Comparison of ENCODE assay signal across 8 mouse cellular contexts in the genomic region with DNA sequence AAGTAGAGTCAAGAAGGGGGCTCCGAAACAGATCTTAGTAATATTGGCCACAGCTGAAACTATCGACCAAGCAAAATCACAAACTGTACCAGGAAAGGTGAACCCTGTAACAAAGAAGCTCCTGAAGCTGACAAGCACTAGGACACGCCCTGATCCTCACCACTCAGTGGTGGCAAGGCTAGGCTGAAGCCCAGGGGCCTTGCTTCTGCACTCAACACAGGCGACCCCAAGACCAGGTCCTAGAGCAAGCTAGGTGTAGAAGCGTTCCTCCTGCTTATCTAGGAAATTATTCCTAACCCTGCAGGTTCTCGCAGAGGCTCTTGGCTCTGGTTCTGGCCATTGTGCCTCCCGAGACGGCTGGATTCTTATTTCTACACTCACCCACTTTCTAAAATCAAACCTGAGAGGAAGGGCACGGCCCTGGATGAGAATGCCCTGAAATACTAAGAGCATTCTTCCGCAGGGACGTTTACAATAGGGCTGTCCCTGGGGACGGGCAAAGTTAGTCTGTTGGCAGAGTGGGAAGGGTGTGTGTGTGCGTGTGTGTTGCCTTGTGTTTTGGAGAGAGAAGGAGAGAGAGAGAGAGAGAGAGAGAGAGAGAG. TPM values are rescaled to one million over a fixed set of nuclear protein-coding genes. Genes with fewer than 3 reads are reported as not detected.
DNase-seq lines count a peak whose midpoint lies in the region; ATAC-seq lines count a peak whose summit lies in the region.

No protein-coding gene starts in this region.

- peak overlapping the region; percentile 90 for H3K4me2 ChIP-seq in forebrain, embryonic 12.5 days

- no peaks in the 10 kb centered on the region for H3K36me3 ChIP-seq in forebrain, embryonic 12.5 days (replicated peaks)

- peak overlapping the region; percentile 69; the same call in 1 of the 2 replicates for H3K9ac ChIP-seq in forebrain, embryonic 12.5 days

- H3K9me3 ChIP-seq in forebrain, embryonic 12.5 days: no peaks in the 10 kb centered on the region

- DNase-seq in thymus, postnatal 14 days: peak; percentile 28
- DNase-seq in thymus, postnatal 10 days (ENCODE audit: low spot score in 2 of 2): no peak
- DNase-seq in induced T-regulatory cell, adult 2 months (ENCODE audit: low read depth): peak; percentile 81
- DNase-seq in adrenal gland, postnatal 25 days: no peak
- no peak for DNase-seq in adrenal gland, postnatal 14 days

- H3K4me1 ChIP-seq in forebrain, embryonic 12.5 days: peaks cover 10% of the 10 kb centered on the region

- 17% methylated on average over 13 of the region's 13 CpGs for WGBS in forebrain, embryonic 12.5 days

- H3K27ac ChIP-seq in forebrain, embryonic 12.5 days: no peak overlapping the region

- peaks cover 10% of the 10 kb centered on the region for H3K27me3 ChIP-seq in forebrain, embryonic 12.5 days

- ATAC-seq in forebrain, embryonic 12.5 days (ENCODE audit: low FRiP score): peak; percentile 49
- peak; percentile 2 for ATAC-seq in megakaryocyte progenitor cell, adult 5-6 weeks (replicated peaks; ENCODE audit: poor library complexity)
- ATAC-seq in inflammation-experienced regulatory T-cells, adult 6 months: no peak

- peak overlapping the region; percentile 56 for H3K4me3 ChIP-seq in forebrain, embryonic 12.5 days (replicated peaks)

RNA-seq across cellular contexts. Expression of a gene that starts 0.4 kb away (rescaled TPM):
- polyA plus RNA-seq in forebrain, embryonic 12.5 days (2016; fragmentation: Nextera tagmentation; extraction: Ambion mirVana): 108 and 148 TPM in 2 replicates
- 146 and 155 TPM in 2 replicates for total RNA-seq in megakaryocyte progenitor cell, adult 5-6 weeks (2015)
- 217 and 260 TPM in 2 replicates for total RNA-seq in megakaryocyte progenitor cell, adult 5-6 weeks (2017)
- 138 and 144 TPM in 2 replicates for total RNA-seq in adrenal gland, postnatal 25 days (2021)
- polyA plus RNA-seq in inflammation-experienced regulatory T-cells, adult 6 months (2017; shearing (Covaris generic)): 1,000 to 10,000 TPM in 1 of 3 experiments, 100 to 1,000 TPM in 2; 678 to 1,984 (median 706) TPM
- 166 and 194 TPM in 2 replicates for total RNA-seq in adrenal gland, postnatal 14 days (2021)

RNA-seq across cellular contexts. Expression of a gene that starts 34.2 kb away (rescaled TPM):
- polyA plus RNA-seq in forebrain, embryonic 12.5 days (2016; fragmentation: Nextera tagmentation; extraction: Ambion mirVana): 251 and 342 TPM in 2 replicates
- 1,747 and 1,792 TPM in 2 replicates for total RNA-seq in megakaryocyte progenitor cell, adult 5-6 weeks (2015)
- 99.3 and 111 TPM in 2 replicates for total RNA-seq in megakaryocyte progenitor cell, adult 5-6 weeks (2017)
- 205 and 211 TPM in 2 replicates for total RNA-seq in adrenal gland, postnatal 25 days (2021)
- 1,000 to 10,000 TPM in 2 of 3 experiments, 100 to 1,000 TPM in 1; 738 to 2,389 (median 1,003) TPM for polyA plus RNA-seq in inflammation-experienced regulatory T-cells, adult 6 months (2017; shearing (Covaris generic))
- total RNA-seq in adrenal gland, postnatal 14 days (2021): 217 and 219 TPM in 2 replicates

Comparison
In these comparisons a context has a peak if more than half of its experiments do, and no peak if none do; other contexts are left out.
1. DNase-seq: peak in thymus, postnatal 14 days (single experiment) and induced T-regulatory cell, adult 2 months (single experiment); none in thymus, postnatal 10 days (0 of 2), adrenal gland, postnatal 25 days (single experiment) and adrenal gland, postnatal 14 days (single experiment).